Mouse (Mus musculus) activated CD4-positive, CD25-positive, alpha-beta regulatory T cell, adult 4 months (primary cell): ENCODE measurements around the gene 1700074P13Rik. TPM values are rescaled to one million over a fixed set of nuclear protein-coding genes. Genes with fewer than 3 reads are reported as not detected.
"Not testable (repeated sequence)": the region's sequence is repeated elsewhere in the genome, so short reads cannot be mapped to it uniquely, and the experiment has no call there.

ENCODE experiments used
- ATAC-seq: one replicate; pipeline ENCODE4 v1.8.0; 2017
- polyA plus RNA-seq, 2 experiments: library from polyadenylated mRNA; unstranded; fragments of 100-300 nt; shearing (Covaris generic); gene quantifications; one replicate each; pipeline ENCODE4 v1.2.1; 2017

1700074P13Rik gene
- not detected for polyA plus RNA-seq

GRCm38 (mm10) chr6:40940457-40940856 is at the start of gene 1700074P13Rik:
Gene 1700074P13Rik (minus strand): TSS chr6:40940557.
- ATAC-seq, result no peak

- not testable (repeated sequence) for ATAC-seq
These were observed 24.1 kb upstream of the 1700074P13Rik start, which contains the start of gene 1810009J06Rik for GRCm38 (mm10) chr6:40964454-40964853. Gene 1810009J06Rik (plus strand): TSS chr6:40964754.

GRCm38 (mm10) chr6:40953716-40954115 is 13.4 kb upstream of the 1700074P13Rik start:
- ATAC-seq, result no peak

- no peak for ATAC-seq
These were observed 11.4 kb upstream of the 1700074P13Rik start, which contains the start of gene Gm4744 for GRCm38 (mm10) chr6:40951770-40952169. Gene Gm4744 (minus strand): TSS chr6:40951870.

DNA sequence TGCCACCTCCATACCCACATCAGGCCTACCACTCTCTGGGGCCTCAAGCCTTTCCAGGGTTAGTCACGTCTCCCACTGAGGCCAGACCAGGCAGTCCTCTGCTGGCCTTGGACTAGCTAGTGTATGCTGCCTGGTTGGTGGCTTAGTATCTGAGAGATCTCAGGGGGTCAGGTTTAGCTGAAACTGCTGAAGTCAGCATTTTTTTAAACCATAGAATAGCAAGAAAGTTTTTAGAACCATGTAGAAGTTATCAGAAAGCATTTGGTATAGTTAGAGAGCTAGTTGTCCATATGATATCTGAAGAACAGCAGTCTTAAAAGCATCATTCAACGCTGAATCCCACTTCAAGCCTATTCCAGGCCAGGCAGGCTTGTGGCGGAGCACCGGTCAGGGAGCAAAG is 20.4 kb downstream of the 1700074P13Rik start:
- no peak for ATAC-seq

DNA sequence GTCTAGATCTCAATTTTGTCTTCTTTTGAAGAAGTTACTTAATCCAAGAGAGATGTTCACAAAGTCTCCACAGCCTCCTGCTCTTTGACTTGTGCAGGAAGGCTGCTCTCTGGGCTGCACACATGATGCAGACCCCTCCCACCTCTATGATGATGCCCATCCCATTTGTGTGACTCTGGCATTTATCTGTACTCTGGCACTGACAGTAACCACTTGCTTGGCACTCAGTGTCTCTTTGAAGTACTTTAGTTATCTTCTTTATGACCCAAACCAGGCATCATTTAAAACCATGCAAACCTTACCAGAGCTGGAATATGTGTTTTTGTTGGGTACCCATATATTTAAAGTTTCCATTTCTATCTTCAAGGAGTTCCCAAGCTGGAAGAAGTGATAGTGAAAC is 40.1 kb downstream of the 1700074P13Rik start, which contains the start of gene Prss58:
Gene Prss58 (minus strand): TSS at position 101 of the 400 bp plus-strand sequence.
- no peak for ATAC-seq

- no peak for ATAC-seq
These were observed 45.6 kb downstream of the 1700074P13Rik start for GRCm38 (mm10) chr6:40894716-40895115.

DNA sequence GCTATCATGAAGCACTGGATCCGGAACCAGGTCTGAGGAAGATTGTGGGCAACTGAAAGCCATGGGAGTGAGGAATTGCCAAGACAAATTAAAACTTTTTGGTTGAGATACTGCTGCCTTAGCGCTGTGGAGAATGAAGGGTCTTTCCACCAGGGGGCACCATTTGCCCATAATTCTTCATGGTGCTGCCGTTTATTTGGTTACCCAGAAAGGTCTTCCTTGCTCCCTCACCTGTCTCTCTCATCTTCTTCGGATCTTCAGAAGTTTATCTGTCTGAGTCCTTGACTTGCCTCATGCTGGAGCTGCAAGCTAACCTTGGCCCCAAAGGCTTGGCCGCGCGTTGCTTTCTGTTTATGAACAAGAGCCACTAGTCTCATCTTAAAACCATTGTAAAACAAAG is 46.8 kb downstream of the 1700074P13Rik start:
- ATAC-seq, result no peak

- ATAC-seq, result no peak
These were observed 48.6 kb downstream of the 1700074P13Rik start for GRCm38 (mm10) chr6:40891754-40892153.

- ATAC-seq, result peak; percentile 93
These were observed 49.4 kb downstream of the 1700074P13Rik start for GRCm38 (mm10) chr6:40890973-40891372.

DNA sequence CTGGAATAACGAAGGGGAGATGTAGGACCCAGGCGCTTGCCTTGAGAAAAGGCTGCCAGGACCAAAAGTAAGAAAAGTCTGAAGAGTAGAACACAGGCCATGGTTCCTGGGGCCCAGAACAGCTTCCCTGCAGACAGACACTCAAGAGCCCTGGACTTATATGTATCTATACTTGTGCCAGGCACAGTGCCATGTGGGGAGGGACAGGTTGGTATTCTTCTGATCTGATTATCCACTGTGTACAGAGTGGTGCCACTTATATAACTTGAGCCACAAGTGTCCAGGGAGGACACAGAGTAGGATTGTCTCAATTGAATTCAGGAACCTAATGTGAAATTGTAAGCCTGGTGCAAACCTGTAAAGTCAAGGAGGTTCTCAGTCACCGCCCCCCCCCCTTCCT is 53.0 kb downstream of the 1700074P13Rik start, which contains the start of gene Moxd2:
Gene Moxd2 (minus strand): TSS at position 101 of the 400 bp plus-strand sequence.
- ATAC-seq, result no peak

Other genes starting within 250 kb of the 1700074P13Rik start
- under 1 TPM in 1 of 2 experiments, not detected in 1; 0.76 TPM for gene Moxd2, start 53.1 kb downstream of the 1700074P13Rik start, polyA plus RNA-seq
- not detected for gene Prss58, start 40.2 kb downstream of the 1700074P13Rik start, polyA plus RNA-seq
- gene Gm4744, start 11.3 kb upstream of the 1700074P13Rik start, polyA plus RNA-seq, result not detected
- 1 to 10 TPM in 1 of 2 experiments, not detected in 1; 1.0 TPM for gene 1810009J06Rik, start 24.2 kb upstream of the 1700074P13Rik start, polyA plus RNA-seq
- gene Gm2663, start 58.9 kb upstream of the 1700074P13Rik start, polyA plus RNA-seq, result not detected
- gene 2210010C04Rik, start 95.0 kb upstream of the 1700074P13Rik start, polyA plus RNA-seq, result under 1 TPM in 1 of 2 experiments, not detected in 1; 0.29 TPM